Mouse (Mus musculus): ENCODE measurements around the gene Gm49721.
"Not testable (repeated sequence)": the region's sequence is repeated elsewhere in the genome, so short reads cannot be mapped to it uniquely, and the experiment has no call there.

The Gm49721 gene

DNA sequence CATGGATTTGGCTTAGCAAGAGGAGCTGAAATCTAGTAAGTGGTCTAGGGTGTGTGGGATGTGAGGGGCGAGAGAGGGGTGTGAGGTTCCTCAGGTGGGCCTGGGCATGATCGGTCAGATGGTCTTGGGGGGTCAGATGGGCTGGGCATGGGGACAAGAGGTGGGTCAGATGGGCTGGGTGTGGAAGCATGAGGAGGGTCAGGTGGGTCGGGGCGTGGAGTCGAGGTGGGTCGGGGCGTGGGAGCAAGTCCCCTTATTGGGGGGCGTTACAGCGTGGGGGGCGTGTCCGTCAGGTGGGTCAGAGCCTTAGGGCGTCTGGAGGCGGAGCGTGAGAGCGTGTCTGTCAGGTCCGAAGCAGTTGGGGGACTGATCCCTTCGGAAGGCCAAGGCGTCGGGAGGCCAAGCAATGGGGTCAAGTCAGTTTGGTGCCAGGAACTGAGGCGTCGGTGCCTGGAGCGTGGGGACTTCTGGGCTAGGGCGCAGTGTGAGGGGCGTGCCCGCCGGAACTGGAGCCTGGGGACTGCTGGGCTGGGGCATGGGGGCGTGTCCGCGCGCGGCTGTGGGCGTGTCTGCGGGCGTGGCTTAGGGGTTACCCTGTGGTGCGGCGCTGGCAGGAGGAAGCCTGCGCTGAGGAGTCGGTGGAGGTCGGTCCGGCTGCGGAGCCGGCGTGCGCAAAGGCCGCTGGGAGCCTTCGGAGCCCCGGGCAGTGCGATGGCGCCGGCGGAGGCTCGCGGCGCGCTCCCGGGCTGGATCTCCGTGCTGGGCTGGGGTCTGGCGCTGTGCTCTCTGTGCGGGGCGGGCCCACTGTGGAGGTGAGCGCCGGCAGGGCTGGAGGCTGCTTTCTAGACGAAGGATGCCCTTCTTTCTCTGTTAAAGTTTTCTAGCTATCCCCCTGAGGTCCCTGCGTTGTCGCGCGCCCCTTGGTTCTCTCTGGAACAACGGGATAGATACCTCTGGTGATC lies at the start of gene Gm49721:
TSS of gene Gm49721 (plus strand) at position 618 of the 962 bp plus-strand sequence.
- peak; percentile 60 for DNase-seq (ENCODE audit: low read depth, low spot score)

DNA sequence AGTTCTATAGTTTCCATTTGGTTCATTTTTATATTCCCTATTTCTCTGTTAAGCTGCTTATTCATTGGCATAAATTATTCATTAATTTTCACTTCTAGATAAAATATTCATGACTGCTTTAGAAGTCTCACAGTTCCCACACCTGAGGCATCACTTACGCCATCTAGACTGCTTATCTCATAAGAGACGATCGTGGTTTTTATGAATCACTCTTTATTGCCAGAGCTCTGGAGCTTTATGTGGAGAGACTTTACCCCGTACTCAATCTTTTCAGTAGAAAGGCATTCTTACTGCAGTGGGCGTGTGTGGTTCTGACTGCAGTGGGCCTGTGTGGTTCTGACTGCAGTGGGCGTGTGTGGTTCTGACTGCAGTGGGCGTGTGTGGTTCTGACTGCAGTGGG lies 47.1 kb upstream of the Gm49721 start:
- DNase-seq (ENCODE audit: low read depth, low spot score) = not testable (repeated sequence)

DNA sequence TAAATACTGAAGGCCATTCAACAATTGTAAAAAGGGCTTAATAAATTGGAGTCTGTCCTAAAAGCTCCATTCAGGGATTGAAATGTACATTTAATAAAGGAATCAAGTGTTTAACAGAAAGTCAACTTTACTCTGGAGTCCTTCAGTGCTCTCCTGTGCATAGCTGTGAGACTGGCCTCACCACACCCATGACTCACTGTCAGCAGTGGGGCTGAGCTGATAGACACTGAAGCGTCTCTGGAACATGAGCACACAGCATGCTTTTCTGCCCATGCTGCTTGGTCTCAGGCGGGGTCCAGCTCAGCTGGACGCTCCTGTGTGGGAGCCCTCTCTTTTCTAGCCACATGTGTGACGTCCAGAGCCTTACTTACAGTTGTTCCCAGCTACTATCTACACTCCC lies 36.1 kb upstream of the Gm49721 start:
- DNase-seq (ENCODE audit: low read depth, low spot score) = not testable (repeated sequence)

DNA sequence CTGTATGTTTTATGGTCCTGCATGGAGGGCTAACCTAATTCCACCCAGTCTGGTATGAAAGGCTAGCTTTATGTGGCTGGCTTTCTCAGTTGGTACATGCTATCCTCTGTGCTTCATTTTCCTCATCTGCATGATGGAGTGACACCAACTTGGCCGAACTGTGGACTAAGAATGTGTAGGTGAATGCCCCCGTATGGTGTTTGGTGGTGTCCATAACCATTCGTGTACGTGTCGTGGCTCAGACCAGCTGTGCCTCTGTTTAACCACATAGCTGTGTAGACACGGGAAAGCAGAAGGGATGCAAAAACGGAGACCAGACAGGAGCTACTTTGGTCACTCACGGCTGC lies 31.1 kb upstream of the Gm49721 start:
- DNase-seq (ENCODE audit: low read depth, low spot score) = not testable (repeated sequence)

DNA sequence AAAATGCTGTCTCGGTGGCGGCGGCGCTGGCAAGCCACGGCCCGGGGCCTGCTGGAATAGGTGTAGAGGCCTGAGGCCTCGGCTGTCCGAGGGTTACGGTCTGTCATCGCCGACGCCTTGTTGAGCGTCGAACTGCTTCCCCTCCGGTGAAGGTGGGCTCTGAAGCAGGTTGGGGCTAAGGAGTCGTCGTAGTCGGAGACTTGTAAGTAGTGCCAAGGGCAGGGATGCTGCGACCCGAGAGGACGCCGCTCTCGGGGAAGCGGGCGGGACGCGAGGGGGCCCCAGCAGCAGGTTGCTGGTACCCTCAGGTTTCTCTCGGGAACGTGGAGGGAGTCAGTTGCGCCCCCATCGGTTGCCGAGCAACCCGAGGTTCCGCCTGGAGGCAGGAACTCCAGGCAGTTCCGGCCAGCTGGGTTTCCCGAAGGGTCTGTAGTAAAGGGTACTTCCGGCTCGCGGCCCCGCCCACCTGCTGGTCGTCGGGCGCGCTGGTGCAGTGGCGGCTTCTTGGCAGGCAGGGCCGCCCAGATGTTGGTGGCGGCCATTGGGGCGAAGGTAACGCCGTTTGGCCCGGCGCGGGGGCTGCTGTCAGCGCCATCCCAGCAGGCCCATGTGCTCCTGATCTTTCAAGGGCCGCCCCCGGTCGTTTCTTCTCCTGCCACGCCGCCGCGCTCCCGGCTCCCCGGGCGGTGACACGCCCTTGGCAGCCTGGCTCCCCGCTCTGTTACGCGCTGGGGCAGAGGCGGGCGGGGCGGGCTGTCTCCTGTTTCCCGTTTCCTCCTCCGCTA lies 30.5 kb upstream of the Gm49721 start, which contains the start of gene Rsph3b:
TSS of gene Rsph3b (minus strand) at position 699 of the 785 bp plus-strand sequence.
- peak; percentile 68 for DNase-seq (ENCODE audit: low read depth, low spot score)

DNA sequence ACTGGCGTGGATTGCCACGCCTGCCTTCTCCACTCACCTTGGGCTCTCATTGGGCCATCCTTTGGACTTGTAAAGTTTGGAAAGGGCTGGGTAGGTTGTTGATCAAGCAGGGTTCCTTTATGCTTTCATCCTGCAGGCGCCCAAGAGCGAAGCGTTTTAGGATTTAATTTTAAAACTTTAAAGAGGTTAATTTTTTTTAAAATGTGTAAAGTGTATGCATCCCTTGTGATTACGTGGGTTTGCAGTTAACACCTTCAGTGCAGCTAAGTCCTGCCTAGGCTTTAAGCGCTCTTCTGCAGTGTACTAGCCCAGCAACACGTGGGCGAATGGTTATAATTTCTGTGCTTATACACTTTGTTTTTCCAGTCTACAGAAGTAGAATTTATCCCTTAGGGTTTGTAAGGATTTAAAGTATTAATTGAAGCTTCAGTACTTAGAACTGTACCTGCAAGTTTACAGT lies 29.9 kb upstream of the Gm49721 start:
- DNase-seq (ENCODE audit: low read depth, low spot score) = not testable (repeated sequence)

DNA sequence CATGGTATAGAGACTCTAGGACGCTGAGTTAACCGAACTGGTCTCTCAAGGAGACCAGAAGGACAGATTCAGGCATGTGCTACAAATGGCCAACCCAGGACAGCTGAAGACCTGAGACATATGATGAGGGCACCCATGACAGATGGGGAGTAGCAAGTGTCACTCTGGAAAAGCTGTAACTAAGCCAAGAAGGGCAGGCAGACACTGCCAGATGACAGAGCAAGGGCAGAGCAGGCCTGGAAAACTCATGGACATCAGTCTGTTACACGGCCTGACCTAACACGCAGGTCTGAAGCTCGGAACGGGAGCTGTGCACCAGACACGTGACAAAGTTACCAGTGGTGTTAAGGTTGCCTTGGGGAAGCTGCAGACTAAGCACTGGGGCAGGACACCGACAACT lies 19.8 kb upstream of the Gm49721 start:
- not testable (repeated sequence) for DNase-seq (ENCODE audit: low read depth, low spot score)

DNA sequence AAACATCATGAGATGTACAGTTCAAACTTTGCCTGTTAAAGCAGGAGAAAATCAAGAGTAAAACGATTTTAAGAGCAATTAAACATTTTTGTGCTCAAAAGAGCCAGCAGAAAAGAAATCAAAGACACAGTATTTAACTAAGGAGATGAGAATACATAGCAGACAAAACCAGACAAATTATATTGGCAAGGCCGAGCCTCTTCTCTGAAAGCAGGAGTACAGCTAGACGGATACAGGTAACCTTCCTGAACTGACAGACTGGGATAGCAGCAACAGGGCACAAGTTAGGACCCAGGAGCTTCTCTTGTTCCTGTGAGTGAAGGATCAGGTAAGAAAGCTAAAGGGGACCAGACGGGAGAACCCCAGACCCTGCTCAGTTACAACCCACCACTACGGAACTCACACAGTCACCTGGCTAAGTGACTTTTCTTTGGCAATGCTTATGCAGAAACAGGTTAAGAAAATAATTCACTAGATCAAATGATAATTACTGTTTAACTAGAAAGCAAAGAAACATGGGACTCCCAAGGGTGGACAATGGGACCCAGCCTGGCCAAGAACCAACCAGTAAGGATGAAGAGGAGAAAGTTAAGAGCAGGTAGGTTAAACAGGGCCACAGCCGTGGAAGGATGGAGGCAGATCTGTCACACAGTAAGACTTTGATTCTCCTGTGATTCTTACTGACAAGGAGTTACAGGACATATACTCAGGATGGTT lies 19.0 kb upstream of the Gm49721 start:
- not testable (repeated sequence) for DNase-seq (ENCODE audit: low read depth, low spot score)

DNA sequence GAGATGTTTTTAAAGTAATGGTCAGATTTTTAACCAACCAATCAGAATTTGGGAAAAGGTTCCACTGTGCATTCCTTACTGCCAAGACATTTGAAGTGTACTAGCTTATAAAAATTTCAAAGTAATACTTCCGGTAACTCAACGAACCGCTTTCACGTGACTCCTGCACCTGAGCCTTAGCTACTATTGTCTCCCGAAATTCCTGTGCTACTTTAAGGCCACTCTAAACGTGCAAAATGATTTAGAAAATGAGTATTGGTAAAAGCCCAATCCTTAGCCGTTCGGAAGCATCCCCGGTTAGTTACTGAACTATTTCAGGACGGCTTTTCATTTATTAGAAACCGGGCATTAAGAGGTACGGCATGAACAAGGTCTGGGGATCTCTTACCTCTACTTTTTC lies 18.4 kb upstream of the Gm49721 start:
- DNase-seq (ENCODE audit: low read depth, low spot score) = not testable (repeated sequence)

DNA sequence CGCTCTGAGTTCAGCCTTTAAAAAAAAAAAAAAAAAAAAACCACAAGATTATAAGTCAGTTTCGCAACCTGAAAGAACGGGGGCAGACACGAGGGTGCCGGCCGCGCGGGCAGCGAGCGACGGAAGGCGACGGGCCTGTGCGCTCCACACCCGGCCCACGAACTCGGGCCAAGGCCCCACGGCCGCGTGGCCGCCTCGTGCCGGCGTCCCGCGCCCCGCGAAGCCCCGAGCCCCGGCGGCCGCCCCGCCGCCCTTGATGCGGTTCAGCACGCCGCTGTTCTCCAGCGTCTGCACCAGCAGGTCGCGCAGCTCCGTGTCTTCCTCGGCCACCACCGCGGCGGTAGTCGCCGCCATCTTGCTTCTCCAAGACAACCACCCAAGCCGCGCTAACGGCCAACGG lies 17.9 kb upstream of the Gm49721 start, which contains the start of gene Tagap1:
TSS of gene Tagap1 (minus strand) at position 381 of the 400 bp plus-strand sequence.
- peak; percentile 56 for DNase-seq (ENCODE audit: low read depth, low spot score)

DNA sequence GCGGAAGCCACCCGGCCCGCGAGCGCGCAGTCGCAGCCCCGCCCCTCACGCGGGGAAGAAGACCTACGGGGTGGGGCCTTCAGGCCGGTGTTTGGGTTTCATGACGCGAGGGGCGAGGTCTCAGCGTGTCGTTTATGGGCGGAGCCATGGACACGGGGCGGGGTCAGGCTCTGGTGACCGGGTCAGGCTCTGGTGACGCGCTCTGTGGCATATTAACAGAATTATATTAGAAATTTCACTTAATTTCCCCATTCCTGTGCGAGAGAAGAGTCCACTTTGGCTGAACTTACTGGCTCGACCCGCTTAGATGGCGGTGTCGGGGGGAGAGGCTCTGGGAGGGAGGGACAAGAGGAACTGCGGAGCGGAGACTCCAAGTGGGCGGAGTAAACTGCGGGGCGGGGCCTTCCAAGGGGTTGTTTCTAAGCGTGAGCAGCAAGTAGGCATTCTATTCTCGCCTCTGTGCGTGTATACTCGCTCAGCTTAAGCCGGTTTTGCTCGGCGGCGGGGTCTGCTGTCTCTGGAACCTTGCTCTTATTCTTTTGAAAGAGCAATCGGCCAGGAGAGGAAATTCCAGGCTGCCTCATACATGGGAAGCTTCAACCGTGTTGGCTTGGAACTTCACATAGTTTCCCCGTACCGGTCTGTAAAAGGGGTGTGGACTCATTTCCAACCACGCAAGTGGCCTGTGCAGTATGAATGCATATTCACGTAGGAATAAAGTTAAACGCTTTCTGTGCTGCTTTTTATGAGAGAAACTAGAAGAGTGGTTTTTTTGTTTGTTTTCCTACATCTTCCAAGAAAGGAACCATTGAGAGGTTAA lies 17.3 kb upstream of the Gm49721 start:
- peak; percentile 42 for DNase-seq (ENCODE audit: low read depth, low spot score)

DNA sequence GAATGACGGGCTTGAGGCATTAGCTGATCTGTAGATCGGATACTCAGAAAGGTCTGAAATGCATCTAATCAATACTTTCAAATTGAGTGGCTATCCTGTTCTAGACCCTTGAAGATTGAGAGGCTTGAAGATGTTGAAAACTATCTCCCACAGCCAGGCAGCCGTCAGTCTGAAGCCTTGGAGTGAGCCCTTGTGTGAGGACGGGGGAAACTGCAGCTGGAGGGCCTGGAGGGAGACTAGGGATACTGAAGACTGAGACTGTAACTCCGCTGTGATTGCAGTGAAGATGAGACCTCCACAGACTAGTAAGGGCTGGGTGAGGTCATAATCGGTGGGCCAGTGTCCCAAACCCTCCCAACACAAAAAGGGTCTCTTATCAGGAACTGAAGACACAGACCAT lies 16.4 kb upstream of the Gm49721 start:
- DNase-seq (ENCODE audit: low read depth, low spot score) = not testable (repeated sequence)

DNA sequence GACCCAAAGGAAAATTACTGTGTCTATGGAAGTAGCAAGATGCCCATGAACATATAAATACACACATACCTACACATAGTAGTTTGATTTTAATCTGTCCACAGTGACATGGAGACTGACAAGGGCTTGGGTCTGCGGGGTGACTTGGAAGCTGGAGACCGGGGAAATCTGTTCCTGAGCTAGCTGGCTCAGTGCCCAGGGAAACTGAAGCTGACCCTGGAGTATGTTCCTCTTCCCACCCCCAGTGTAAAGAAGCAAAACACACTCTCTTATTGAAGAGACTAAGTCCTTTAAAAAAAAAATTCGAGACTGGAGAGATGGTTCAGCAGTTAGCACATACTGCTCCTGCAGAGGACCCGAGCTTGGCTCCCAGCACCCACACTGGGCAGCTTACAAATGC lies 15.8 kb upstream of the Gm49721 start:
- DNase-seq (ENCODE audit: low read depth, low spot score) = not testable (repeated sequence)

DNA sequence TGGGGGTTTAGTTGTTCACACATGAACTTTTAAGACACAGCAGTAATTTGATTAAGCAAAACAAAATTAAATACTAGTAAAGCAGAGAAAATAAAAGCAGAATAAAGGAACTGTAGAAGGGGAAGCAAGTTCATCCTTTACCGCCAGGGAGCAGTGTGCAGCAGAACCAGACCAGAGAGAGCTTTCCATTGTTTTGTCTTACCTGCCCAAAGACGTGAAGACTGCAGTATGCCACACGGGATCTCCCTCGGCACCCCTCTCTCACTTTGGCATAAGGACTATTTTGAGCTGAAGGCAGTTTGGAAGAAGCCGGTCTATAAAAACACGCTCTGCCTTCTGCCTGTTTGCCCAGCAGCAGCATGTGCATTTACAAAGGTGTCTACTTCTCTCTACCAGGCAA lies 13.3 kb upstream of the Gm49721 start:
- DNase-seq (ENCODE audit: low read depth, low spot score) = peak; percentile 67

DNA sequence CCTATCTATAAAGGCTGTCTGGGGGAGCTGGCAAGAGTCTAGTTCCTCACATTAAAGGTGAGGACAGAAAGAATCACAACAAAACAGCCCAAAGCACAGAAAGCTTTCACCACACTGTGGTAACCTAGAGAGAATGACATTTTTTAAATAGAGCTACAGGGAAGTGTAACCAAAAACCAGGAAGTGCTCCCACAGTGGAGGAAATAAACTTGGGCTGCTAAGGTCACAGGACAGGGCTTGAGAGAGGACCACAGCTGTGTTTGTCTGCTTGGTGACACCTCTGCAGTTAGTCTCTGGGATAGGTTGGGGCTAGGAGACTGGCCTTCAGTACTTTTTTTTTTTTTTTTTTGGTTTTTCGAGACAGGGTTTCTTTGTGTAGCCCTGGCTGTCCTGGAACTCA lies 11.0 kb upstream of the Gm49721 start:
- DNase-seq (ENCODE audit: low read depth, low spot score) = not testable (repeated sequence)

DNA sequence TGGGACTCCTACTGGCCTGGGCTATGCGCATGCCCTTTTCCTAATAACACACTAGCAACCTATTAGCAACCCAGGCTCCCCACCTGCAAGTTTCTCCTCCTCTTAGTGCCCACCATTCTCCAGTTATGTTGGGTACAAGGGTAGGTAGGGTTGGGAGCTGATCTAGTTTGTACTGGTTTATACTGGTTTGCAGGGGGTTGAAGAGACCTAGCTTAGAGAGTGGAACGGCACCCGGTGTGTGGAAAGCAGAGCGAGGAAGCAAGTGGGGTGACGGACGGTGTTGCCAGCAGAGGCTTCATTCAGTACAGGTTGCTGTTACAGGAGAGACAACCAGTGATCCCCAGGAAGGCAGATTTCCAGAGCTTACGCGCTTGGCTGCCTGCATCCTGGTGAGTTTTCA lies 8.4 kb upstream of the Gm49721 start, which contains the start of gene Rnaset2b:
TSS of gene Rnaset2b (plus strand) at position 301 of the 400 bp plus-strand sequence.
- DNase-seq (ENCODE audit: low read depth, low spot score) = not testable (repeated sequence)

DNA sequence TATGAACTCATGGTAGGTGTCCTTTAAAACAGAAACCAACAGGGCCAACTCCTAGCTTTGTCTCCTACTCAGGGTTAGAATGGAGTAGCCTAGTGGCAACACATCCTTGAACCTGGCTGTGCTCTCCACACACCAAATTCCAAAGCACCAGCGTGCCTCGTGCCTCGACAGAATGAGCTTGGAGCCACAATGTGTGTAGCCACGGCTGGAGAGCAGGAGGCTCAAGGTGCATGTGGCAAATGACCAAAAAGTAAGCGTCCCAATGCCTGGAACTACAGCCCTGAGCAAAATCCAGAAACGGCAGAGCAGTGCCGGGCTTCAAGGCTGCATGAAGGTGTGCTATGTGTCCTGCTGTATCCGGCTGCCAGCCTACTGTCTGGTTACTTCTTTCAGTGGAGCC lies 7.5 kb upstream of the Gm49721 start:
- not testable (repeated sequence) for DNase-seq (ENCODE audit: low read depth, low spot score)

DNA sequence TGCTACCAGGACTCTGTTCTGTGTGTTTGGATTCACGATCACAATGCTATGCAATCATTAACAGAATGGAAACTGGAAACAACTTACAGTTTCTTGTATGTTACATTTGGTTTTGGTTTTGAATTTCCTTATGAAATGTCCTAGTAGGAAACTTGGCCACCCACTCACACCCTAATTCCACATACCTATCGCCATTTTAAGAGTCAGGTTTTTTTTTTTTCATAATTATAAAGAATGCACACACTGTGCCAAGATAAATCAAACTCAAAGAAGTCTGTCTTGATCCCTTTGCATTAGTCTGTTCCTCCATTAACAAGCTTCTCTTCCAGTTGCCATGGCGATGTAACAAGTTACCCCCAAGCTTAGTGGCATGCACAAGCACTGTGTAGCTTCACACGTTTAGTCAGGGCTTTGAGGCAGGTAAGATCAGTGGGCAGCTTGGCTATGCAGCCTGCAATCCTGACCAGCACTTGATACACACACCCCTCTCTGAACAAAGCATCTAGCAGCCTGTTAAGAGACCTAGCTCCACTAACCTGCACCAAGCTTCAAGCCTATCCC lies 5.8 kb upstream of the Gm49721 start:
- DNase-seq (ENCODE audit: low read depth, low spot score) = not testable (repeated sequence)

DNA sequence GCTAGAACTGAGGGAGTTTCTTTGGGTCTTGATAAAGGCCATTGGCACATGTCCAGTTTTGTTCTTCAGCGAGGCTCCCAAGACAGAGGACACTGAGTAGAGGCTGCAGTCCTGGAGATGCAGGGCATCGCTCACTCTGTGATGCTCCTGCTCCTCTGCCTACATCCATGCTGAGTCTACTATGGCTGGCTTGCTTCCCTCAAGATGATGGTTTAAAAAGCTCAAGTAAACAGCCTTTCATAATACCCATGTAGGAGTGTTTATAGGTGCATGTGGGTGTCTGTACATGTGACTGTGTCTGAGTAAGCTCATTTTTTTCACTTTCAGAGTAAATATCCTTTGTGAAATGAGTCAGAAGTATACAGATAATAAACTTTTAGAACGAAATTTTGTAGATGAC lies 3.7 kb upstream of the Gm49721 start:
- not testable (repeated sequence) for DNase-seq (ENCODE audit: low read depth, low spot score)

DNA sequence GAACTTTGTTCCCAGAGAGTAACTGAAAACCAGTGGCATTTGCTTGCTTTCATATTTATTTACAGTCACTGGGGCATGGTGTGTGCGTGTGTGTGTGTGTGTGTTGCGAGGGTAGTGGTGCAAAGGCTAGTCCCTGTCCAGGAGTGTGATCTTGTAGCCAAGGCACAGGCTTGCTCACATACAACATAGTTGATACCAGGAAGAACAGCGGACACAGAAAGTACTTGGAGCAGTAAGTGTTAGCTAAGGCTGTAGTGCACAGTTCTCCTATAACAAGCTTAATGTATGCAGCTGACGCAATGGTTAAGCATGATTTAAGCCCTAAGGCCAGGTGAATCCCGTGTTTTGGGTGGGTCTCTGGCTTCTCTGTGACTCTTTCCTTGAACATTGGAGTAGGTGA lies 676 bp downstream of the Gm49721 start:
- peak; percentile 17 for DNase-seq (ENCODE audit: low read depth, low spot score)
